Mouse (Mus musculus) testis, adult 2 months (tissue): ENCODE results near the gene Stard8. TPM values are rescaled to one million over a fixed set of nuclear protein-coding genes. Genes with fewer than 3 reads are reported as not detected.
"Not testable (repeated sequence)": the region's sequence is repeated elsewhere in the genome, so short reads cannot be mapped to it uniquely, and the experiment has no call there.

ENCODE experiments used
- H3K27ac ChIP-seq: fragments of 200-500 bp; 2 replicates; pipeline ENCODE4 v1.5.1; 2012; ENCODE audit warnings: low read depth, low read length; ENCODE audit not compliant: control insufficient read depth, insufficient read depth
- H3K27me3 ChIP-seq: fragments of 200-500 bp; 2 replicates; pipeline ENCODE4 v1.6.1; 2012; ENCODE audit warnings: mild to moderate bottlenecking, low read length, moderate library complexity; ENCODE audit not compliant: control insufficient read depth, insufficient read depth
- H3K36me3 ChIP-seq: fragments of 200-500 bp; 2 replicates; pipeline ENCODE4 v1.6.1; 2012; ENCODE audit warnings: mild to moderate bottlenecking, low read length; ENCODE audit not compliant: control insufficient read depth, insufficient read depth
- H3K4me1 ChIP-seq: fragments of 200-500 bp; 2 replicates; pipeline ENCODE4 v1.6.1; 2012; ENCODE audit warnings: low read length; ENCODE audit not compliant: control insufficient read depth, insufficient read depth
- H3K4me3 ChIP-seq: fragments of 200-500 bp; 2 replicates; pipeline ENCODE4 v1.5.1; 2012; ENCODE audit warnings: low read depth, mild to moderate bottlenecking, low read length, moderate library complexity, mixed read lengths; ENCODE audit not compliant: control insufficient read depth
- CTCF ChIP-seq: fragments of 200-500 bp; IDR thresholded peaks from 2 replicates; pipeline ENCODE4 v1.5.1; 2012; ENCODE audit warnings: low read depth, mild to moderate bottlenecking, inconsistent platforms, low read length, moderate library complexity; ENCODE audit not compliant: control insufficient read depth, insufficient read depth, insufficient replicate concordance
- POLR2A ChIP-seq: fragments of 200-500 bp; IDR thresholded peaks from 2 replicates; pipeline ENCODE4 v1.6.1; 2012; ENCODE audit warnings: low read depth, mild to moderate bottlenecking, inconsistent platforms, low read length, moderate library complexity; ENCODE audit not compliant: control insufficient read depth
- polyA plus RNA-seq: library from polyadenylated mRNA; depleted of rRNA; stranded (reverse); fragments of >200 nt; gene quantifications from 2 replicates; pipeline ENCODE4 v1.2.3, GENCODE M21; 2012; rRNA removed

Gene Stard8
- polyA plus RNA-seq, 1 experiment: 7.7 TPM

GRCm38 (mm10) chrX:99076460-99076859, 73.4 kb downstream of the Stard8 start:
- Histone ChIP-seq H3K27me3 (no peaks in the 10 kb centered on the region), H3K4me3 (no peak overlapping the region), H3K27ac (no peak overlapping the region), H3K36me3 (no peaks in the 10 kb centered on the region), H3K4me1 (no peaks in the 10 kb centered on the region)
- TF ChIP-seq POLR2A (no peak), CTCF (no peak)

DNA sequence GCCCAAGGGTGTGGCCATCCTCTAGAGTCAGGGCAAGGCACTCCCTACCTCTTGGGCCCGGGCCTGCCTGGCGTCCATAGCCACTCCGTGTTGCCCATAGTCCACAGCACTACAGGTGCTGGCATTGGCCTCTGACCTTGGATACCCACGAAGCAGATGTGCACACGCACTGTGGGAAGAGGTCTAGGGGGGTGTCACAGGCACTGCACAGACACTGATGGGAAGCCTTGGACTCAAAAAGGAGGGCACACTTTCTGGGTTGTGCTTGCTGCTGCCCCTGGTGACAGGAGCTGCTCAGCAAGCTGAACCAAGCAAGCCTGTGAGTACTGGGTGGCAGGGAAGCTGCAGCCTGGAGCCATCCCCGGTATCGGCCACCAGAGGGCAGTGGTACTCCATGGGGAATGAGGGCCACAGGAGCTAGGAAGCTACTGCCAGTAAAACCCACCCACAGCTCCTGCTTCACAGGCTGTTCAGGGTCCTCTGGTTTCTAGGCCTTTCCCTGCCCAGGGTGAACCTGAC, 75.4 kb downstream of the Stard8 start:
- H3K36me3 ChIP-seq, H3K27ac ChIP-seq, H3K4me1 ChIP-seq, H3K27me3 ChIP-seq, H3K4me3 ChIP-seq: not testable (repeated sequence)

- H3K36me3 ChIP-seq: no peaks in the 10 kb centered on the region
- TF ChIP-seq POLR2A (no peak), CTCF (no peak)
- H3K27ac ChIP-seq: no peak overlapping the region
- no peaks in the 10 kb centered on the region for H3K4me1 ChIP-seq
- no peak overlapping the region for H3K4me3 ChIP-seq
- no peaks in the 10 kb centered on the region for H3K27me3 ChIP-seq
Observed at GRCm38 (mm10) chrX:99092704-99093103, 89.7 kb downstream of the Stard8 start.

DNA sequence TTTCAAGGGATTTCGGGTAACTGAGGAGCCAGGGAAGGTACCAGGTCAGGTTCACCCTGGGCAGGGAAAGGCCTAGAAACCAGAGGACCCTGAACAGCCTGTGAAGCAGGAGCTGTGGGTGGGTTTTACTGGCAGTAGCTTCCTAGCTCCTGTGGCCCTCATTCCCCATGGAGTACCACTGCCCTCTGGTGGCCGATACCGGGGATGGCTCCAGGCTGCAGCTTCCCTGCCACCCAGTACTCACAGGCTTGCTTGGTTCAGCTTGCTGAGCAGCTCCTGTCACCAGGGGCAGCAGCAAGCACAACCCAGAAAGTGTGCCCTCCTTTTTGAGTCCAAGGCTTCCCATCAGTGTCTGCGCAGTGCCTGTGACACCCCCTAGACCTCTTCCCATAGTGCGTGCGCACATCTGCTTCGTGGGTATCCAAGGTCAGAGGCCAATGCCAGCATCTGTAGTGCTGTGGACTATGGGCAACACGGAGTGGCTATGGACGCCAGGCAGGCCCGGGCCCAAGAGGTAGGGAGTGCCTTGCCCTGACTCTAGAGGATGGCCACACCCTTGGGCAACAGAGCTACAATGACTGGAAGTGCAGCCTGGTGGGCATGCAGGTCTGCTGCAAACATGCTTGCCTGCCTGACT, 108.2 kb downstream of the Stard8 start:
- not testable (repeated sequence) for H3K4me1 ChIP-seq, H3K4me3 ChIP-seq, H3K27me3 ChIP-seq, H3K36me3 ChIP-seq, H3K27ac ChIP-seq

- no peaks in the 10 kb centered on the region for H3K27me3 ChIP-seq
- no peak overlapping the region for H3K27ac ChIP-seq
- no peak overlapping the region for H3K4me3 ChIP-seq
- H3K4me1 ChIP-seq: no peaks in the 10 kb centered on the region
- no peaks in the 10 kb centered on the region for H3K36me3 ChIP-seq
- no peak for TF ChIP-seq CTCF
- no peak for TF ChIP-seq POLR2A
Observed at GRCm38 (mm10) chrX:99119510-99119909, 116.5 kb downstream of the Stard8 start.

Other genes starting within 250 kb of the Stard8 start
- 7.2 and 9.7 TPM in 2 replicates for gene Ophn1, start 112.2 kb upstream of the Stard8 start, polyA plus RNA-seq
- gene Yipf6, start 66.9 kb upstream of the Stard8 start, polyA plus RNA-seq: 16.9 and 23.9 TPM in 2 replicates
- gene Efnb1, start 132.9 kb downstream of the Stard8 start, polyA plus RNA-seq: 8.4 TPM in 2 replicates